8 mouse cellular contexts compared by ENCODE assay signal in the genomic region with DNA sequence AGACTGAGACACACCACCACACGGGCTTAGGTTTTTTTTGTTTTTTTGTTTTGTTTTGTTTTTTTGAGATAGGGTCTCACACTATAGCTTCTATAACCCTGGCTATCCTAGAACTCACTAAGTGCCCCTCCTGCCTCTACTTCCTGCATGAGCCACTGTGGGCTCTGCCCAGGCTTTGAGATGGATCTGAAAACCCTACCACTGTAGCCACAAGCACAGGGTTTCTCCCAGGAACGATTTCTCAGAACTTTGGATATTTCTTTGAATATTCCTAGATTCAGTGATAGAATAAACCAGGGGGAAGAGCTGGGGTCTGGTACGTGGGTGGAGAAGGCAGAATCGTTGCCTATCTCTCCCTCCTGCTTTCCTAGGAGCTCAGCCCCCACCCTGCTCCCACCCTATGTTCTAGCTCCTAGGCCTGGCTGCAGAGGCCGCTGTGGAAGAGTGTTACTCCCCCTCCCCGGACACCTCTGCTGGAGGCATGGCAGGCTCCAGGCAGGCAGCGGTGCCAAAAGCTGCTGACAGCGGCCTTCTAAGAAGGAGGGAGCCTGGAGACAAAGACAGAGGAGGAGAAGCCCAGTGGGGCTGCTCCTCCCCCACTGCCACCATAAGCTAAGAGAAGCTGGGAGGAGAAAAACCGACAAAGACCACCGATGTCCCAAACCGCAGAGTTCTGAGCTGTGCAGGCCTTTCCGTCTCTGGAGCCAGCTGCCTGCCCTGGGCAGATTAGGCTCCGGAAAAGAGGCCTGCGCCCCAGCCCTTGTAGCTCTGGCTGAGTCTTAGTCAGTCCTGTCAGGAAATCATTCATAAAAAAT. TPM values are rescaled to one million over a fixed set of nuclear protein-coding genes. Genes with fewer than 3 reads are reported as not detected.
DNase-seq lines count a peak whose midpoint lies in the region; ATAC-seq and TF ChIP-seq lines count a peak whose summit lies in the region.

No protein-coding gene starts in this region.

- no peak for TF ChIP-seq POLR2A in kidney, adult 2 months (IDR thresholded peaks at IDR 0.05; ENCODE audit: low read depth, low read length)

- ATAC-seq in forebrain, embryonic 14.5 days = peak; percentile 68
- peak; percentile 42 for ATAC-seq in limb, embryonic 13.5 days (ENCODE audit: low FRiP score, low read depth)
- peak; percentile 40 for ATAC-seq in neural tube, embryonic 13.5 days (ENCODE audit: low read depth)

- H3K4me1 ChIP-seq in kidney, adult 2 months (ENCODE audit: control insufficient read depth, insufficient read depth, low read length) = peaks cover 6% of the 10 kb centered on the region; the same call in 1 of the 2 replicates
- H3K4me1 ChIP-seq in forebrain, embryonic 14.5 days (ENCODE audit: control insufficient read depth, insufficient read depth, low read length) = peaks cover 16% of the 10 kb centered on the region
- peaks cover 36% of the 10 kb centered on the region for H3K4me1 ChIP-seq in limb, embryonic 13.5 days
- H3K4me1 ChIP-seq in neural tube, embryonic 13.5 days (replicated peaks) = peaks cover 22% of the 10 kb centered on the region

- no peaks in the 10 kb centered on the region for H3K27me3 ChIP-seq in kidney, adult 2 months (replicated peaks; ENCODE audit: control insufficient read depth, insufficient read depth, low read length)
- no peaks in the 10 kb centered on the region for H3K27me3 ChIP-seq in forebrain, embryonic 14.5 days (replicated peaks; ENCODE audit: control insufficient read depth, insufficient read depth, low read length)
- no peaks in the 10 kb centered on the region for H3K27me3 ChIP-seq in limb, embryonic 13.5 days
- no peaks in the 10 kb centered on the region for H3K27me3 ChIP-seq in neural tube, embryonic 13.5 days

- peak; percentile 18 for DNase-seq in kidney, adult 2 months
- DNase-seq in kidney, adult 11 months = no peak
- DNase-seq in adrenal gland, postnatal 14 days = peak; percentile 68
- peak; percentile 82 for DNase-seq in forebrain, embryonic 14.5 days (ENCODE audit: low spot score)
- DNase-seq in layer of hippocampus, postnatal 14 days (ENCODE audit: low spot score in 2 of 2) = no peak
- DNase-seq in frontal cortex, postnatal 14 days (ENCODE audit: low spot score in 2 of 2) = no peak

- TF ChIP-seq CTCF in kidney, adult 2 months (conservative IDR thresholded peaks at IDR 0.05; ENCODE audit: insufficient read depth, insufficient read length, low read depth, low read length) = no peak

- H3K4me2 ChIP-seq in forebrain, embryonic 14.5 days (ENCODE audit: low read length) = no peak overlapping the region
- H3K4me2 ChIP-seq in limb, embryonic 13.5 days (replicated peaks) = no peak overlapping the region; the same call in 1 of the 2 replicates
- no peak overlapping the region for H3K4me2 ChIP-seq in neural tube, embryonic 13.5 days

- no peak overlapping the region for H3K4me3 ChIP-seq in kidney, adult 2 months (ENCODE audit: insufficient read depth, low read depth, low read length)
- no peak overlapping the region for H3K4me3 ChIP-seq in forebrain, embryonic 14.5 days (ENCODE audit: low read depth, low read length)
- no peak overlapping the region for H3K4me3 ChIP-seq in limb, embryonic 13.5 days
- no peak overlapping the region for H3K4me3 ChIP-seq in neural tube, embryonic 13.5 days

- no peak overlapping the region for H3K27ac ChIP-seq in kidney, adult 2 months (ENCODE audit: insufficient read depth, low read depth, low read length)
- peak overlapping the region; percentile 87 for H3K27ac ChIP-seq in forebrain, embryonic 14.5 days (ENCODE audit: low read depth, low read length)
- peak overlapping the region; percentile 79; the same call in 1 of the 2 replicates for H3K27ac ChIP-seq in limb, embryonic 13.5 days
- H3K27ac ChIP-seq in neural tube, embryonic 13.5 days (replicated peaks) = peak overlapping the region; percentile 71

- H3K9ac ChIP-seq in forebrain, embryonic 14.5 days (ENCODE audit: low read length) = peak overlapping the region; percentile 54
- H3K9ac ChIP-seq in limb, embryonic 13.5 days = peak overlapping the region; percentile 48; the same call in 1 of the 2 replicates
- H3K9ac ChIP-seq in neural tube, embryonic 13.5 days = peak overlapping the region; percentile 55

- WGBS in kidney, adult 2 months = 44% methylated on average over 14 of the region's 14 CpGs
- WGBS in forebrain, embryonic 14.5 days = 10% methylated on average over 14 of the region's 14 CpGs
- 23% methylated on average over 14 of the region's 14 CpGs for WGBS in limb, embryonic 13.5 days
- 18% methylated on average over 14 of the region's 14 CpGs for WGBS in neural tube, embryonic 13.5 days

- no peaks in the 10 kb centered on the region for H3K9me3 ChIP-seq in forebrain, embryonic 14.5 days (replicated peaks; ENCODE audit: control insufficient read depth, low read length)
- no peaks in the 10 kb centered on the region for H3K9me3 ChIP-seq in limb, embryonic 13.5 days
- no peaks in the 10 kb centered on the region for H3K9me3 ChIP-seq in neural tube, embryonic 13.5 days

- no peaks in the 10 kb centered on the region for H3K36me3 ChIP-seq in kidney, adult 2 months (ENCODE audit: control insufficient read depth, insufficient read depth, low read length)
- H3K36me3 ChIP-seq in forebrain, embryonic 14.5 days (ENCODE audit: control insufficient read depth, insufficient read depth, low read length) = peaks cover 4% of the 10 kb centered on the region; the same call in 1 of the 2 replicates
- 0 out of 2 replicates have a peak, but pooled peaks cover 8% of the 10 kb centered on the region for H3K36me3 ChIP-seq in limb, embryonic 13.5 days
- peaks cover 9% of the 10 kb centered on the region for H3K36me3 ChIP-seq in neural tube, embryonic 13.5 days

RNA-seq across cellular contexts. Expression of a gene that starts 21.9 kb away (rescaled TPM):
- polyA plus RNA-seq in kidney, adult 2 months (2012; rRNA removed) = 14.5 and 22.3 TPM in 2 replicates
- 27.7 and 33.6 TPM in 2 replicates for total RNA-seq in adrenal gland, postnatal 14 days (2021)
- polyA plus RNA-seq in forebrain, embryonic 14.5 days (2014; fragmentation: Nextera tagmentation; extraction: Ambion mirVana) = 86.9 and 95.9 TPM in 2 replicates
- 77.0 and 79.4 TPM in 2 replicates for polyA plus RNA-seq in limb, embryonic 13.5 days (2015; fragmentation: Nextera tagmentation; extraction: Ambion mirVana)
- 84.6 and 85.9 TPM in 2 replicates for polyA plus RNA-seq in neural tube, embryonic 13.5 days (2015; fragmentation: Nextera tagmentation; extraction: Ambion mirVana)
- total RNA-seq in layer of hippocampus, postnatal 14 days (2021) = 10 to 100 TPM; 25.3 to 27.8 TPM

RNA-seq across cellular contexts. Expression of a gene that starts 38.6 kb away (rescaled TPM):
- polyA plus RNA-seq in kidney, adult 2 months (2012; rRNA removed) = 1.3 and 1.7 TPM in 2 replicates
- 2.8 and 5.1 TPM in 2 replicates for total RNA-seq in adrenal gland, postnatal 14 days (2021)
- polyA plus RNA-seq in forebrain, embryonic 14.5 days (2014; fragmentation: Nextera tagmentation; extraction: Ambion mirVana) = 3.2 and 3.5 TPM in 2 replicates
- 10.8 and 11.1 TPM in 2 replicates for polyA plus RNA-seq in limb, embryonic 13.5 days (2015; fragmentation: Nextera tagmentation; extraction: Ambion mirVana)
- 3.9 and 4.6 TPM in 2 replicates for polyA plus RNA-seq in neural tube, embryonic 13.5 days (2015; fragmentation: Nextera tagmentation; extraction: Ambion mirVana)
- 1 to 10 TPM; 2.1 TPM for total RNA-seq in layer of hippocampus, postnatal 14 days (2021)

Comparison
In these comparisons a context has a peak if more than half of its experiments do, and no peak if none do; other contexts are left out.
1. DNase-seq: peak in kidney, adult 2 months (single experiment), adrenal gland, postnatal 14 days (single experiment) and forebrain, embryonic 14.5 days (single experiment); none in kidney, adult 11 months (single experiment), layer of hippocampus, postnatal 14 days (0 of 2) and frontal cortex, postnatal 14 days (0 of 2).
2. Peak in every context shown above with its lines, with median percentiles within 50 percentile points of each other: ATAC-seq and H3K9ac ChIP-seq.